Mouse (Mus musculus): ENCODE results near the gene Scai.
A peak's percentile ranks its signal among the peaks of the same experiment; 100 is the strongest.

Gene Scai

GRCm38 (mm10) chr2:39190561-39191056 is at the start of gene Scai:
Gene Scai, minus strand, starts transcription at chr2:39190734.
- DNase-seq (ENCODE audit: low read depth, low spot score) = peak; percentile 95

GRCm38 (mm10) chr2:39226731-39227130 is 36.2 kb upstream of the Scai start:
- DNase-seq (ENCODE audit: low read depth, low spot score) = no peak

GRCm38 (mm10) chr2:39226019-39226640 is 35.6 kb upstream of the Scai start, which contains the start of gene Ppp6c:
Gene Ppp6c, minus strand, starts transcription at chr2:39226451.
- peak; percentile 89 for DNase-seq (ENCODE audit: low read depth, low spot score)

- DNase-seq (ENCODE audit: low read depth, low spot score) = peak; percentile 33
Measured at GRCm38 (mm10) chr2:39225331-39226018, 34.9 kb upstream of the Scai start.

GRCm38 (mm10) chr2:39224621-39225020 is 34.1 kb upstream of the Scai start:
- DNase-seq (ENCODE audit: low read depth, low spot score) = no peak

GRCm38 (mm10) chr2:39220010-39220409 is 29.5 kb upstream of the Scai start:
- no peak for DNase-seq (ENCODE audit: low read depth, low spot score)

GRCm38 (mm10) chr2:39219034-39219433 is 28.5 kb upstream of the Scai start:
- DNase-seq (ENCODE audit: low read depth, low spot score) = no peak

GRCm38 (mm10) chr2:39217150-39217549 is 26.6 kb upstream of the Scai start:
- no peak for DNase-seq (ENCODE audit: low read depth, low spot score)

GRCm38 (mm10) chr2:39210738-39211137 is 20.2 kb upstream of the Scai start:
- DNase-seq (ENCODE audit: low read depth, low spot score) = no peak

- DNase-seq (ENCODE audit: low read depth, low spot score) = no peak
Measured at GRCm38 (mm10) chr2:39203359-39203758, 12.8 kb upstream of the Scai start.

- DNase-seq (ENCODE audit: low read depth, low spot score) = no peak
Measured at GRCm38 (mm10) chr2:39194809-39195208, 4.3 kb upstream of the Scai start.

- DNase-seq (ENCODE audit: low read depth, low spot score) = peak; percentile 25
Measured at GRCm38 (mm10) chr2:39189961-39190560, 473 bp downstream of the Scai start.

- no peak for DNase-seq (ENCODE audit: low read depth, low spot score)
Measured at GRCm38 (mm10) chr2:39185942-39186341, 4.6 kb downstream of the Scai start.

- no peak for DNase-seq (ENCODE audit: low read depth, low spot score)
Measured at GRCm38 (mm10) chr2:39183587-39183986, 6.9 kb downstream of the Scai start.

GRCm38 (mm10) chr2:39160996-39161395 is 29.5 kb downstream of the Scai start:
- no peak for DNase-seq (ENCODE audit: low read depth, low spot score)

- no peak for DNase-seq (ENCODE audit: low read depth, low spot score)
Measured at GRCm38 (mm10) chr2:39157916-39158315, 32.6 kb downstream of the Scai start.

- DNase-seq (ENCODE audit: low read depth, low spot score) = no peak
Measured at GRCm38 (mm10) chr2:39156821-39157220, 33.7 kb downstream of the Scai start.

- no peak for DNase-seq (ENCODE audit: low read depth, low spot score)
Measured at GRCm38 (mm10) chr2:39150943-39151342, 39.6 kb downstream of the Scai start.

GRCm38 (mm10) chr2:39148075-39148474 is 42.5 kb downstream of the Scai start:
- DNase-seq (ENCODE audit: low read depth, low spot score) = no peak

- DNase-seq (ENCODE audit: low read depth, low spot score) = no peak
Measured at GRCm38 (mm10) chr2:39146469-39146868, 44.1 kb downstream of the Scai start.

- DNase-seq (ENCODE audit: low read depth, low spot score) = no peak
Measured at GRCm38 (mm10) chr2:39142357-39142948, 48.1 kb downstream of the Scai start.

Measured in c-Kit-negative CD71-positive TER-119-positive erythroid progenitor cells, embryonic 14.5 days (primary cell).